Mouse (Mus musculus) limb, embryonic 12.5 days (tissue): ENCODE data around the gene Rap2c. TPM values are rescaled to one million over a fixed set of nuclear protein-coding genes. Genes with fewer than 3 reads are reported as not detected.
A peak's percentile ranks its signal among the peaks of the same experiment; 100 is the strongest.

Experiments used
- ATAC-seq: fragments of 200-750 bp; cut with Nextera tagmentation; 2 replicates; pipeline ENCODE4 v1.8.0; 2017; ENCODE audit warnings: low read depth, moderate TSS enrichment; ENCODE audit not compliant: insufficient number of reproducible peaks, insufficient read depth, low FRiP score, low TSS enrichment
- H3K27ac ChIP-seq: fragments of 300-500 bp; sonication (generic); 2 replicates; pipeline ENCODE4 v1.5.1; 2016; ENCODE audit warnings: mild to moderate bottlenecking, moderate library complexity
- H3K27me3 ChIP-seq: fragments of 300-500 bp; sonication (generic); 2 replicates; pipeline ENCODE4 v1.6.1; 2016; ENCODE audit warnings: mild to moderate bottlenecking, moderate library complexity
- H3K36me3 ChIP-seq: fragments of 300-500 bp; sonication (generic); 2 replicates; pipeline ENCODE4 v1.6.1; 2016; ENCODE audit warnings: mild to moderate bottlenecking, moderate library complexity
- H3K4me1 ChIP-seq: fragments of 300-500 bp; sonication (generic); replicated peaks from 2 replicates; pipeline ENCODE4 v1.6.1; 2016
- H3K4me2 ChIP-seq: fragments of 300-500 bp; sonication (generic); 2 replicates; pipeline ENCODE4 v1.6.1; 2016; ENCODE audit warnings: mild to moderate bottlenecking, moderate library complexity
- H3K4me3 ChIP-seq: fragments of 300-500 bp; sonication (generic); replicated peaks from 2 replicates; pipeline ENCODE4 v1.5.1; 2016; ENCODE audit warnings: mild to moderate bottlenecking
- H3K9ac ChIP-seq: fragments of 300-500 bp; sonication (generic); replicated peaks from 2 replicates; pipeline ENCODE4 v1.6.1; 2016; ENCODE audit warnings: mild to moderate bottlenecking, moderate library complexity
- H3K9me3 ChIP-seq: fragments of 300-500 bp; sonication (generic); 2 replicates; pipeline ENCODE4 v1.6.1; 2016; ENCODE audit warnings: mild to moderate bottlenecking, moderate library complexity
- WGBS: fragments of 180-500 bp; shearing (Covaris S2); methylation state at CpG from one replicate; pipeline ENCODE4 v1.1.7; 2016; 5-methylcytosine and 5-hydroxymethylcytosine counted together
- polyA plus RNA-seq: library from polyadenylated mRNA; unstranded; fragments of >200 nt; fragmentation: Nextera tagmentation; extraction: Ambion mirVana; gene quantifications from 2 replicates; pipeline ENCODE4 v1.2.1, GENCODE M21; 2016

The Rap2c gene
- polyA plus RNA-seq, result 37.2 and 37.8 TPM in 2 replicates

DNA sequence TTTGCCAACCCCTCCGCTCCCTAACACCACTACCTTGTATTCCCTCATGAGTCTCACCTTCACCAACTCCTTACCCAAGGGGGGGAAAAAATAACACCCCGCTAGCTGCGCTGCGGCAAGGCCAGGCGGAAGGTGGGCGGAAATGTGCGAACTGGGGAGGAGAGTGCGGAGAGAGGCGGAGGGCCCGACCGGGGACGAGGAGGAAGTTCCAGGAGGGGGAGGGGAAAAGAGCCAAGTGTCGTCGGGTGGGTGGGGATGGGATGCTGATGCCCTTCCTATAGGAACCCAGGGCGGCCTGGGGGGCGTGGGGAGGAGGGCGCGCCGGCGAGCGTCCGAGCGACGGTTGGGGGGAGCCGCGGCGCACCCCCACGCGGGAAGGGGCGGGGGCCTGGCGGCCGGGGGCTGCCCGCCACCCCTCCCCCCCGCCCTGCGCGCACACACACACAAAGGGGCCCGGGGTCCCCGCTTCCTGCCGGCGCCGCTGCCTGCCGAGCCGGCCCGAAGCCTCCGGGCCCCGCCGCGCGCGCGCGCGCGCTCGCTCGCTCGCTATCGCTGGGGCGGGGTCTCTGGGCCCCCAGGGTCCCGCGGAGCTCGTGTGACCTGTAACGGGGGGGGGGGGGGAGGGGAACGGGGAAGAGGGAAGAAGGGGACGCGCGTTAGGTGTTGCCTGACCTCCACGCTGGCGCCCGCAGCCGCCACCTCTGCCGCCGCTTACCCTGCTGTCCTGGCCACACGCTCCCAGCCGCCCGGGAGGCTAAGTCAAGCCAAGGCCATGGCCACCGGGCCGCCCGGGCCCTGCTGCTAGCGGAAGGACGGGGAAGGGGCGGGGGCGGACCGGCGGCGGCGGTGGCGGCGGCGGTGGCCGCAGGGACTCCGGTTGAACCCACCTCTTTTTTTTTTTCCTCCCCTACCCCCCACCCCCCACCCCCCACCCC lies at the start of gene Rap2c:
Rap2c (minus strand) TSS at position 168 of the 935 bp plus-strand sequence.
- peak; percentile 69 for ATAC-seq
- peak within 1 kb of the TSS; percentile 48 for H3K4me2 ChIP-seq
- H3K27me3 ChIP-seq, result no peaks in the 10 kb centered on the region
- H3K4me3 ChIP-seq, result peak within 1 kb of the TSS; percentile 56
- H3K9me3 ChIP-seq, result no peaks in the 10 kb centered on the region
- H3K27ac ChIP-seq, result peak within 1 kb of the TSS; percentile 97
- WGBS, result 15% methylated on average over 31 of the region's 92 CpGs
- H3K36me3 ChIP-seq, result no peaks in the 10 kb centered on the region
- no peaks in the 10 kb centered on the region; the same call in 1 of the 2 replicates for H3K4me1 ChIP-seq
- H3K9ac ChIP-seq, result peak within 1 kb of the TSS; percentile 83

DNA sequence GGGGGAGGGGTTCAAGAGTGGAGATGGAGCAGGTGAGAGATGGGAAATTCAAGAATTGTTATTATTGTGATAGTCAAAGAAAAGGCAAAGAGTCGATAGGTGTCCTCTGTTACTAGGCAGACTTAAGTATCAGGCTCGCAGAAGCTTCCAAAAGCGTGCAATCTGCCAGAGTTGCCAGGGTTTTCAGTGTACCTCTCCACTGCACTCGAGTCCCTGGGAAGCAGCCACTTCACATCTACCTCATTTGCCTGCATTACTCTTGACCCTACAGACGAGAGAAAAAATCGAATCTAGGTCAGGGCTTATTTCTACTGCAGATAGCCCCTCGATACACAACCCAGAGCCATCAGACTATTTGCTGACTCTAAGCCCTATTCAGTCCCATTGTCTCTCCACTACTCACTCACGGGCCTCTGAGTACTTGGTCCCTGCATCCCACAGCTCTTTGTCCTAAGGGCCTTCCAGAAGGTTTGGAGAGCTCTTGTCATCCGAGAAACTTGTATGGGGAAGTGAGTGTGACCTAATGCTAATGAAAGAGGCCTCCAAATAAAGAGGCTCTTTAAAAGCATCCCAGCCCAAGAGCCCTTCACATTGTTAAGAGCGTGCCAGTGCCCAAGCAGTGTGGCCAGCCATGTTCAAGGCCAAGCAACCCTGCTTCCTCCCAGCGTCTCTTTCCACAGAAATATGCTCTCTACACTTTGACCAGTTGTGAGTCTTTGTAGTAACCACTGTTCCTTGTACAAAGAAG lies 48.9 kb upstream of the Rap2c start:
- Histone ChIP-seq H3K4me2 (no peak overlapping the region), H3K27me3 (no peaks in the 10 kb centered on the region)
- ATAC-seq, result no peak

GRCm38 (mm10) chrX:51065773-51066172 lies 48.0 kb upstream of the Rap2c start:
- H3K4me1 ChIP-seq, result no peaks in the 10 kb centered on the region
- no peaks in the 10 kb centered on the region for H3K36me3 ChIP-seq
- H3K9ac ChIP-seq, result no peak overlapping the region
- no peaks in the 10 kb centered on the region for H3K9me3 ChIP-seq
- no peaks in the 10 kb centered on the region for H3K27me3 ChIP-seq
- 27% methylated on average over 6 of the region's 6 CpGs for WGBS
- H3K4me2 ChIP-seq, result no peak overlapping the region
- no peak overlapping the region for H3K27ac ChIP-seq
- ATAC-seq, result no peak
- no peak overlapping the region for H3K4me3 ChIP-seq

More for the DNA sequence above, 48.9 kb upstream of the Rap2c start:
- no peaks in the 10 kb centered on the region for H3K4me1 ChIP-seq
- H3K27ac ChIP-seq, result no peak overlapping the region
- no peak overlapping the region for H3K4me3 ChIP-seq
- H3K9ac ChIP-seq, result no peak overlapping the region
- 78% methylated on average over 11 of the region's 11 CpGs for WGBS
- H3K9me3 ChIP-seq, result no peaks in the 10 kb centered on the region
- H3K36me3 ChIP-seq, result no peaks in the 10 kb centered on the region

DNA sequence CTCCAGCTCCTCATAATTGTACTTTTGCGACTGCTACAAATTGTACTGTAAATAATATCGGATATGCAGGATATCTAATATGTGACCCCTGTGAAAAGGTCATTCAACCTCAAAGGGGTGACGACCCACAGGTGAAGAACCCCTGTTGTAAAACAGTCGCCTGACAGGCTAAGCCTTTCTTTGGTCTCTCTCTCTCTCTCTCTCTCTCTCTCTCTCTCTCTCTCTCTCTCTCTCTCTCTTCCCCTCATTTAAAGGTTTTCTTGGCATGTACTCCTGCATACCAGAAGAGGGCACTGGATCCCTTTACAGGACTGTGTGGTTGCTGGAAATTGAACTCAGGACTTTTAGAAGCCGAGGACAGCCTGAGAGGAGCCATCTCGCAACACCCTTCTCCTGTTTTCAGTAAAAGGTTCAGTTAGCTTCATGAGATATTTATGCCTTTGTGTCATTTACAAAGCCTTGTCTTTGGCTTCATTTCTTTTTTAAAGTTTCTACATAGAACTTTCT lies 47.4 kb upstream of the Rap2c start:
- no peaks in the 10 kb centered on the region for H3K36me3 ChIP-seq
- no peak overlapping the region for H3K9ac ChIP-seq

DNA sequence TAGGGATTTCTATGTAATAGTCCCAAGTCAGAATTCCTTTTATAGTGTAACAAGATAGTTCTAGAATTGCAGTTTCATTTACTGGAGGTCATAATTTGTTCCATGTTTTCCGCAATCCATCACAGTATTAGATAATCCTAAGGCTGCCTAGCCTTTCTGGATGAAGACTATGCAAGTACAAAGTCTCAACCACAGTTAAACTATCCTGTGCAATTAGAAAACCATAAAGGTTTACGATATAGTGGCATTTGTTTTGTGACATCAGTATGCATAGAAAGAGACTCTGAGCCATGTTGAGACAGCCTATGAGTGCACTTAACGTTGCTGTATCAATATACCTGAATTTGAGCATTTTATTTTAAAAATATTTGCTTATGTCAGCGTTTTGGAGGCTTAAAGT lies 42.4 kb upstream of the Rap2c start:
- ATAC-seq, result no peak
- Histone ChIP-seq H3K4me3 (no peak overlapping the region), H3K4me1 (no peaks in the 10 kb centered on the region), H3K27ac (no peak overlapping the region), H3K4me2 (no peak overlapping the region), H3K9me3 (no peaks in the 10 kb centered on the region), H3K9ac (no peak overlapping the region), H3K27me3 (no peaks in the 10 kb centered on the region), H3K36me3 (no peaks in the 10 kb centered on the region)
- 64% methylated on average over 4 of the region's 4 CpGs for WGBS

More for the DNA sequence above, 47.4 kb upstream of the Rap2c start:
- no peaks in the 10 kb centered on the region for H3K4me1 ChIP-seq
- no peak overlapping the region for H3K4me2 ChIP-seq
- whole genome bisulfite sequencing, result 65% methylated on average over 6 of the region's 6 CpGs
- H3K4me3 ChIP-seq, result no peak overlapping the region
- H3K27me3 ChIP-seq, result no peaks in the 10 kb centered on the region
- H3K9me3 ChIP-seq, result no peaks in the 10 kb centered on the region
- H3K27ac ChIP-seq, result no peak overlapping the region
- no peak for ATAC-seq

GRCm38 (mm10) chrX:51058741-51059140 lies 40.9 kb upstream of the Rap2c start:
- no peaks in the 10 kb centered on the region for H3K36me3 ChIP-seq
- no peak for ATAC-seq
- no peaks in the 10 kb centered on the region for H3K9me3 ChIP-seq
- H3K9ac ChIP-seq, result no peak overlapping the region
- WGBS, result 75% methylated on average over 4 of the region's 4 CpGs
- H3K27me3 ChIP-seq, result no peaks in the 10 kb centered on the region
- no peak overlapping the region for H3K4me2 ChIP-seq
- H3K4me1 ChIP-seq, result no peaks in the 10 kb centered on the region
- no peak overlapping the region for H3K27ac ChIP-seq
- H3K4me3 ChIP-seq, result no peak overlapping the region

DNA sequence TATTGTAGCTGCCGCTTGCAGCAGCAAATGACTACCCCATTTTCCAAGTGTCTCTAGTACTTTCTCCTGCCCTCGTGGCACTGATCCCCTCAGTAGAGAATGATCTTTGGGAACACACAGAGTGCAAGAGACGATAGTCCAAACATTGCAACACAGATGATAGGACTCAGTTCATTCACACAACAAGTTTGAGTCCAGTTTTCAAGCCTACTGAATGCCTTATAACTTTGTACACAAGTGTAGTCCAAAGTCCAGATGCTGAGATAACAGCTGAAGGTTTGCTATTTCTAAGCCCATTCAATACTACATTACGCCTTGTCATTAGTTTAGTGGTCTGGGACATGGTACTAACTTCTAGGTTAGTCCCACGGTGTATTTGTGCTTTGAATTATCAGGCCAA lies 40.5 kb upstream of the Rap2c start:
- H3K36me3 ChIP-seq, result no peaks in the 10 kb centered on the region
- no peaks in the 10 kb centered on the region for H3K27me3 ChIP-seq
- H3K9me3 ChIP-seq, result no peaks in the 10 kb centered on the region
- no peak overlapping the region for H3K9ac ChIP-seq
- no peaks in the 10 kb centered on the region for H3K4me1 ChIP-seq
- H3K4me2 ChIP-seq, result no peak overlapping the region
- no peak overlapping the region for H3K4me3 ChIP-seq
- no peak overlapping the region for H3K27ac ChIP-seq
- WGBS, result 82% methylated on average over 5 of the region's 5 CpGs
- ATAC-seq, result no peak

DNA sequence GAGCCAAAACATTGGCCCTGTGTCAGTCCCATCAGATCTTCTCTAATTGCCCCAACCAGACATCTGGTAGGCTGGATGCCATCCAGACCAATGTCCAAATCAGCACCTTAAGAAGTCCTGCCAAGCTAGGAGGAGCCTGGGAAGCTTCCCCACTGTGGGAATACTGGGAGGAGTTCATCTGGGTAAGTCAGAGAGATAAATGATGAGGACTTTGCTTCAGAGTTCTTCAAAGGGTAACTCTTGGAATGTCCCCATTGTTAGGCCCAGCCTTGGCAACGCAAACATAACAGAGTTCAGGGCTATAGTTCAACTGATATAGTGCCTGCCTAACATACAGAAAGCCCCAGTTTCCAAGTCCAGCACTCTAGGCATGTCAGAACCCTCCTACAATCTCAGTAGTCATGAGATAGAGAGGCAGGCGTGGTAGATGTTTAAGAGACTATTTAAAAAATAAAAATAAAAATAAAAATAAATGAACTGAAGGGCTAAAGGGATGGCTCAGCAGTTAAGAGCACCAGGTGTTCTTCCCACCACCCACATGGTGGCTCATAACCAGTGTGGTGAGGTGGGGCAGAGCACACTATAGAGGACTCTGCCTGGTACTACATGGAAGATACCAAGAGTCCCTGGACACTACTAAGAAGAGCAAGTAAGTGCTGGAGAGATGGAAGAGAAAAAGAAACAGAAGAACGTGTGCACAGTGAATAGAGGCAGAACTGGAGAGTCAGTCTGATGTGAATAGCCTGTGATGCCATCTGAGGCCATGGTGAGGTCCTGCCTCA lies 34.1 kb upstream of the Rap2c start:
- 67% methylated on average over 3 of the region's 3 CpGs for WGBS
- no peak overlapping the region for H3K9ac ChIP-seq
- no peak overlapping the region for H3K4me3 ChIP-seq

GRCm38 (mm10) chrX:51035678-51036209 lies 17.9 kb upstream of the Rap2c start:
- H3K36me3 ChIP-seq, result no peaks in the 10 kb centered on the region
- H3K4me2 ChIP-seq, result 0 out of 2 replicates have a peak overlapping the region, but pooled peaks have one; percentile 2
- 15% methylated on average over 7 of the region's 7 CpGs for WGBS
- ATAC-seq, result no peak
- H3K4me1 ChIP-seq, result no peaks in the 10 kb centered on the region
- no peak overlapping the region for H3K9ac ChIP-seq
- H3K9me3 ChIP-seq, result no peaks in the 10 kb centered on the region
- no peak overlapping the region for H3K4me3 ChIP-seq
- H3K27ac ChIP-seq, result peak overlapping the region; percentile 83
- 0 out of 2 replicates have a peak, but pooled peaks cover 3% of the 10 kb centered on the region for H3K27me3 ChIP-seq

More for the DNA sequence above, 34.1 kb upstream of the Rap2c start:
- Histone ChIP-seq H3K36me3 (no peaks in the 10 kb centered on the region), H3K4me2 (no peak overlapping the region), H3K4me1 (no peaks in the 10 kb centered on the region), H3K9me3 (no peaks in the 10 kb centered on the region), H3K27ac (no peak overlapping the region), H3K27me3 (no peaks in the 10 kb centered on the region)
- no peak for ATAC-seq

DNA sequence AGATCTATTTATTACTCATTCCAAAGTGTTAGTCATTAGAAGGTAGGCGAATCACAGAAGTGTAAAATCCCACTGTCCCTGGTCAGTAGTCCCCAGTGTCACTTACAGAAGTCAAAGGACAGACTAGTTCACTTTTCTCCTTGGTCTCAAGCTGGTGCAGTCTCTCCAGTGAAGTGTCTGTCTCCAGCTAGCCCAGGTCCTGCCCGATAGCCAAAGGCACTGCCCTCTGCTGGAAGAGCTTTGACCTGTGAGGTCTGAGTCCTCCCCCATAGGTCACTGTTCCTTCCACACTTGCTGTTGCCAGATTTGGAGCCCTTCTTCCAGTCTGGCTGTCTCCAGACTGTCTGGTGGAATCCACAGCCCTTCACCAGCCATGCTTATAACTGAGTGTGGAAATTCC lies 2.1 kb upstream of the Rap2c start:
- H3K27me3 ChIP-seq, result no peaks in the 10 kb centered on the region
- no peak for ATAC-seq
- H3K9ac ChIP-seq, result no peak overlapping the region
- 19% methylated on average over 2 of the region's 2 CpGs for WGBS
- no peaks in the 10 kb centered on the region for H3K9me3 ChIP-seq
- no peak overlapping the region for H3K4me2 ChIP-seq
- no peaks in the 10 kb centered on the region; the same call in 1 of the 2 replicates for H3K4me1 ChIP-seq
- H3K27ac ChIP-seq, result no peak overlapping the region
- H3K4me3 ChIP-seq, result no peak overlapping the region
- no peaks in the 10 kb centered on the region for H3K36me3 ChIP-seq
